Mouse (Mus musculus) heart, postnatal 0 days (tissue): ENCODE measurements at regions not wholly inside any gene's neighbourhood (a gene's known extent, or its start where the extent isn't known, plus 50 kb on each side); places are given as distances from the start of the nearest gene placed in this dataset.
"Not testable (repeated sequence)": the region's sequence is repeated elsewhere in the genome, so short reads cannot be mapped to it uniquely, and the experiment has no call there.

ENCODE experiments used
- CTCF ChIP-seq: IDR thresholded peaks from 2 replicates; pipeline ENCODE4 v1.5.1; 2016; ENCODE audit warnings: antibody characterized with exemption, control low read depth, low read depth
- EP300 ChIP-seq: IDR thresholded peaks from 2 replicates; pipeline ENCODE4 v1.6.1; 2016; ENCODE audit warnings: antibody characterized with exemption, low read depth

GRCm38 (mm10) chr9:51668976-51669375 lies 96.2 kb upstream of the Arhgap20 start:
- TF ChIP-seq CTCF, EP300: not testable (repeated sequence)
